Mouse (Mus musculus) hindbrain, embryonic 13.5 days (tissue): ENCODE data around the gene Reg3d. TPM values are rescaled to one million over a fixed set of nuclear protein-coding genes. Genes with fewer than 3 reads are reported as not detected.
"Not testable (repeated sequence)": the region's sequence is repeated elsewhere in the genome, so short reads cannot be mapped to it uniquely, and the experiment has no call there.

ENCODE experiments used
- ATAC-seq: fragments of 200-750 bp; cut with Nextera tagmentation; 2 replicates; pipeline ENCODE4 v1.8.0; 2017; ENCODE audit warnings: moderate TSS enrichment; ENCODE audit not compliant: low FRiP score
- H3K27ac ChIP-seq: fragments of 300-500 bp; sonication (generic); 2 replicates; pipeline ENCODE4 v1.5.1; 2015; ENCODE audit warnings: inconsistent platforms, mild to moderate bottlenecking, moderate library complexity
- H3K27me3 ChIP-seq: fragments of 300-500 bp; sonication (generic); 2 replicates; pipeline ENCODE4 v1.6.1; 2015; ENCODE audit warnings: mild to moderate bottlenecking, inconsistent platforms
- H3K36me3 ChIP-seq: fragments of 300-500 bp; sonication (generic); 2 replicates; pipeline ENCODE4 v1.6.1; 2015; ENCODE audit warnings: mild to moderate bottlenecking, inconsistent platforms
- H3K4me1 ChIP-seq: fragments of 300-500 bp; sonication (generic); replicated peaks from 2 replicates; pipeline ENCODE4 v1.6.1; 2015; ENCODE audit warnings: inconsistent platforms
- H3K4me2 ChIP-seq: fragments of 300-500 bp; sonication (generic); 2 replicates; pipeline ENCODE4 v1.6.1; 2015; ENCODE audit warnings: inconsistent platforms, mild to moderate bottlenecking, moderate library complexity
- H3K4me3 ChIP-seq: fragments of 300-500 bp; sonication (generic); 2 replicates; pipeline ENCODE4 v1.5.1; 2015; ENCODE audit warnings: mild to moderate bottlenecking, inconsistent platforms
- H3K9ac ChIP-seq: fragments of 300-500 bp; sonication (generic); 2 replicates; pipeline ENCODE4 v1.6.1; 2015; ENCODE audit warnings: mild to moderate bottlenecking, inconsistent platforms
- H3K9me3 ChIP-seq: fragments of 300-500 bp; sonication (generic); 2 replicates; pipeline ENCODE4 v1.6.1; 2016; ENCODE audit warnings: inconsistent platforms
- WGBS: fragments of 180-500 bp; shearing (Covaris S2); methylation state at CpG from one replicate; pipeline ENCODE4 v1.1.7; 2015; 5-methylcytosine and 5-hydroxymethylcytosine counted together
- polyA plus RNA-seq: library from polyadenylated mRNA; unstranded; fragments of >200 nt; fragmentation: Nextera tagmentation; extraction: Ambion mirVana; gene quantifications from 2 replicates; pipeline ENCODE4 v1.2.1, GENCODE M21; 2015

The Reg3d gene
- polyA plus RNA-seq = not detected in 2 replicates

DNA sequence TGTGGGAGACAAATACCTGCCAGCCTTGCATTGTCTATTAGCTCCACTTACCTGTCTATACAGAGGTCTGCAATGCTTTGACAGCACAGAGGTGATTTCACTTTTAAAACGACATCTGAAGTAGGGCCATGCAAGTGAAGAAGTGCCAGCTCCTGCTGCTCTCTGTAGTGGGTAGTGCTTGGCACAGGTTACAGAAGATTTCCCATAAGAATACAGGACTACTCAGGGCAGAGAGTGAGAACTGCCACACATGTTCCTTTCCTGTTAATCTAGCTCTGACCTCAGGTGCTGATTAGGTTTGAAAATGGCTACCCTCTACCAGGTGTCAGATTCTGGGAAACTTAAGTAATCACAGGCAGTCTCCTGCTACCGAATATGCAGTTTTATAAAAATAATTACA lies at the start of gene Reg3d:
TSS of gene Reg3d (minus strand) at position 101 of the 400 bp plus-strand sequence.
- no peaks in the 10 kb centered on the region for H3K4me1 ChIP-seq
- no peaks in the 10 kb centered on the region for H3K36me3 ChIP-seq
- H3K9me3 ChIP-seq = no peaks in the 10 kb centered on the region
- H3K27ac ChIP-seq = no peak within 1 kb of the TSS
- H3K4me2 ChIP-seq = no peak within 1 kb of the TSS
- H3K9ac ChIP-seq = no peak within 1 kb of the TSS
- no peaks in the 10 kb centered on the region for H3K27me3 ChIP-seq
- ATAC-seq = no peak
- H3K4me3 ChIP-seq = no peak within 1 kb of the TSS
- 80% methylated on average over 2 of the region's 2 CpGs for WGBS

DNA sequence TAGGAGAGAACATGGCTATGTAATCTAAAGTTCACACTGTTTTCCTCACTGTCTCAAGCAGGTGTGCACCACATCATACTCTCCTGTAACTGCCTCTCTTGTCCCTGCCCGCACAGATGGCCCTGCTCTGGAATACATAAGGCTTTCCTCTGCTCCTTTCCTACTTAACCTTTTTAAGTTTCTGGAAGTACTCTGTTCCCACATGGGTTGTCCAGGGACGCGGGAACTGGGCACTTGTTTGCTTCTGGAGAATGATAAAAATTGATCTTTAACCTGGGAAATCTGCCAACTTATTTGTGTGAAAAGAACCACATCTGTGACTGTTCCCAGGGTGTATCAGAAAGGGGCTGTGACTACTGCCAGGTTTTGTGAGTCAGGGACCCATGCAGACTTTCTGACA lies 46.8 kb upstream of the Reg3d start:
- Histone ChIP-seq H3K4me1 (no peaks in the 10 kb centered on the region), H3K4me2 (no peak overlapping the region), H3K4me3 (no peak overlapping the region), H3K9ac (no peak overlapping the region), H3K27me3 (no peaks in the 10 kb centered on the region), H3K36me3 (no peaks in the 10 kb centered on the region), H3K27ac (no peak overlapping the region), H3K9me3 (no peaks in the 10 kb centered on the region)
- ATAC-seq = no peak
- WGBS = 82% methylated on average over 3 of the region's 3 CpGs

DNA sequence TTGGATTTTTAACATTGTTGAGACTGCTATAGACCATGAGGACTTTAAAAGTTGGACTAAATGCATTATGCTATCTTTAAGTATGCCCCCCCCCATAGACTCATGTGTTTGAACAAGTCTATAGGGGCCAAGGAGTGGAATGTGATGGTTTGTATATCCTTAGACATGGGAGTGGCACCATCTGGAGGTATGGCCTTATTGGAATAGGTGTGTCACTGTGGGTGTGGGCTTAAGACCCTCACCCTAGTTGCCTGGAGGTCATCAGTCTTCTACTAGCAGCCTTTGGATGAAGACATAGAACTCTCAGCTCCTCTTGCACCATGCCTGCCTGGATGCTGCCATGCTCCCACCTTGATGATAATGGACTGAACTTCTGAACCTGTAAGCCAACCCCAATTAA lies 43.7 kb upstream of the Reg3d start, which contains the start of gene Reg1:
TSS of gene Reg1 (plus strand) at position 301 of the 400 bp plus-strand sequence.
- not testable (repeated sequence) for H3K4me3 ChIP-seq, ATAC-seq, H3K27ac ChIP-seq, H3K36me3 ChIP-seq, H3K4me2 ChIP-seq, H3K27me3 ChIP-seq, H3K9ac ChIP-seq, H3K9me3 ChIP-seq, H3K4me1 ChIP-seq

DNA sequence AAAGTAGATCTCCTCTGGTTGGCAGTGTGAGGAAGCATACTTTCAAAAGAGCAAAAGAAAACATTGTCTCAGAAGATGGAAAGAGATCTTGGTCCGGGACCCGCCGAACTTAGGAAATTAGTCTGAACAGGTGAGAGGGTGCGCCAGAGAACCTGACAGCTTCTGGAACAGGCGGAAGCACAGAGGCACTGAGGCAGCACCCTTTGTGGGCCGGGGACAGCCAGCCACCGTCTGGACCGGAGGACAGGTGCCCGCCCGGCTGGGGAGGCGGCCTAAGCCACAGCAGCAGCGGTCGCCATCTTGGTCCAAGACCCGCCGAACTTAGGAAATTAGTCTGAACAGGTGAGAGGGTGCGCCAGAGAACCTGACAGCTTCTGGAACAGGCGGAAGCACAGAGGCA lies 16.7 kb upstream of the Reg3d start, which contains the start of gene Reg2:
TSS of gene Reg2 (plus strand) at position 301 of the 400 bp plus-strand sequence.
- WGBS = 96% methylated on average over 4 of the region's 17 CpGs
- H3K4me3 ChIP-seq, ATAC-seq, H3K27ac ChIP-seq, H3K9me3 ChIP-seq, H3K27me3 ChIP-seq, H3K36me3 ChIP-seq, H3K4me2 ChIP-seq, H3K9ac ChIP-seq, H3K4me1 ChIP-seq: not testable (repeated sequence)

DNA sequence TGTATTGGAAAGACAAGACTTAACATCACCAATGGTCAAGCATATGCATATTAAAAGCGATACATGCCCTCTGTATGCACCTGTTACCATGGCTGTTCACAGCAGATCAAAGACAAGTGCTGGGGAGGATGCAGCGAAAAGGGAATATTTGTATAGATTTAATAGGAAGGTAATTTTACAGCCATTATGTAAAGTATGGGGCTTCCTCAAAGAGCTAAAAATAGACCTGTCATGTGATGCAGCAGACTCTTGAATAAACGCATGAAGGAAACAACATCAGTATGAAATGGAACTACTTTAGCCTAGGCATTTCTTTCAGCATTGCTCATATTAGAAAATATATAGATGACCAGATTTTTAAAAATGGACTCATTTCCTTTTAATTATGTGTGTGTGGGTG lies 6.9 kb upstream of the Reg3d start:
- no peak overlapping the region for H3K4me3 ChIP-seq
- H3K4me1 ChIP-seq = no peaks in the 10 kb centered on the region
- H3K4me2 ChIP-seq = no peak overlapping the region
- no peaks in the 10 kb centered on the region for H3K36me3 ChIP-seq
- WGBS = 84% methylated on average over 3 of the region's 3 CpGs
- H3K9me3 ChIP-seq = no peaks in the 10 kb centered on the region
- no peak for ATAC-seq
- no peak overlapping the region for H3K27ac ChIP-seq
- H3K27me3 ChIP-seq = no peaks in the 10 kb centered on the region
- no peak overlapping the region for H3K9ac ChIP-seq

DNA sequence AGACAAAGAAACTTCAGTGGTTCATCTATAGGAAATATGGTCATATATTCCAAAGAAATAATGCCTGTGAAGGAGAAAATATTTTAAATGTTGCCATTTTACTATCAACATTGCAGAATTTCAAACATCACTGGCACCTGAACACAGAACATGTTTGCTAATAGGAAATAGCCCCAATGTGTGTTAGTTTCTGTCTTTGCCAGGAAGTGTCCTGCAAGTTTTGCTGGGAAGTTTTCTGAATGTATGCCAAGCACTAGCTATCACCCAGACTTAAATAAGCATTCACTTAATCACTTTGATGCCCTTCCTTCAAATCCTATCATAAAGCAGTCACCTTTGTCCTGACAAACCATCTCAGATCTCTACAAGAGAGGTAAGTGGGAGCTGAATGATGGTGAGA lies 1.7 kb upstream of the Reg3d start, which contains the start of gene Reg3a:
TSS of gene Reg3a (plus strand) at position 301 of the 400 bp plus-strand sequence.
- Histone ChIP-seq H3K9ac (no peak within 1 kb of the TSS), H3K4me3 (no peak within 1 kb of the TSS), H3K4me2 (no peak within 1 kb of the TSS), H3K27ac (no peak within 1 kb of the TSS), H3K36me3 (no peaks in the 10 kb centered on the region), H3K4me1 (no peaks in the 10 kb centered on the region), H3K9me3 (no peaks in the 10 kb centered on the region), H3K27me3 (no peaks in the 10 kb centered on the region)
- ATAC-seq = no peak

DNA sequence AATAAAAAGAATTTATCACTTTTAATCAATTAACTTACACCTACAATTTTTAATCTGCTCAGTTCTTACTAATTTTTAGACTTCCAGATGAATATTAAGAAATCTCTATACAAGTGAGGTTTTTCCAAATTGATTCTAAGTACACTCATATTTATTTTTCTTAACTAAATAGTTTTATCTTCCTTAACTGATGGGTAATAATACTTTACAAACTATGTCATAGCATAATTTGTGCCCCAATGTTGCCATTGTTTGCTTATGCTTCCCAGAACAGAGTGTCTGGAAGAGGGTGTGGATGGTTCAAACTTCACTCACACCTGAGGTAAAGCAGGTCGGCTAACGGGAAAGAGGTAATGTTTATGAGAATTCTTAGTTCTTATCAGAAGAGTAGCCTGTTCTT lies 8.3 kb downstream of the Reg3d start, which contains the start of gene Reg3b:
TSS of gene Reg3b (plus strand) at position 301 of the 400 bp plus-strand sequence.
- Histone ChIP-seq H3K27me3 (no peaks in the 10 kb centered on the region), H3K27ac (no peak within 1 kb of the TSS), H3K36me3 (no peaks in the 10 kb centered on the region), H3K9ac (no peak within 1 kb of the TSS), H3K4me2 (no peak within 1 kb of the TSS), H3K4me3 (no peak within 1 kb of the TSS), H3K9me3 (no peaks in the 10 kb centered on the region), H3K4me1 (no peaks in the 10 kb centered on the region)
- ATAC-seq = no peak
- 96% methylated on average over 2 of the region's 2 CpGs for WGBS

DNA sequence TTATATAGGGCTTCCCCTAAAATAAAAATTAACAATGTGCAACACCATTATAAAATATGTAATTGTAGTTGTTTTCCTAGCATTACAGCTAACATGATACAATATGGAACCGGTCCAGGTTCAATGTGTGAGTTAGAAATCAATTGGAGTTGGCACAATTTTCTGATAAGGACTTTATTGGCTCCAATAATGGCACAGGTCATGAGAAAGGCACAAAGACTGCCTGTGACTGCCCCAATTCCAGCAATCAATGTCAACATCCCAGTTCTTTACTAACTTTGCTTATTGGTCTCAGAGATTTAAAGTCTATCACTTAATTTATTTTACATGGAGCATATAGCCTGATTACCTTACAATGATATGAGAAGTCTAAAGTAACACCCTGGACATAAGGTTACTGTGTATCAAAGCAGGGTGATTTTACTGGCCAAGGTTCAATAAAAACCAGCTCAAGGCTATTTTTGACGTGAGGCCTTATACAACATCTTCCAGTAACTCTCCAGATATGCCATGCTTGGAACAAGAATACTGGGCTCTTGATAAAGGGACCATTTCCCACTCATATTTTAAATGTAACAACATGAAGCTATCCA lies 16.6 kb downstream of the Reg3d start:
- 73% methylated on average over 2 of the region's 2 CpGs for WGBS
- H3K27me3 ChIP-seq = no peaks in the 10 kb centered on the region

DNA sequence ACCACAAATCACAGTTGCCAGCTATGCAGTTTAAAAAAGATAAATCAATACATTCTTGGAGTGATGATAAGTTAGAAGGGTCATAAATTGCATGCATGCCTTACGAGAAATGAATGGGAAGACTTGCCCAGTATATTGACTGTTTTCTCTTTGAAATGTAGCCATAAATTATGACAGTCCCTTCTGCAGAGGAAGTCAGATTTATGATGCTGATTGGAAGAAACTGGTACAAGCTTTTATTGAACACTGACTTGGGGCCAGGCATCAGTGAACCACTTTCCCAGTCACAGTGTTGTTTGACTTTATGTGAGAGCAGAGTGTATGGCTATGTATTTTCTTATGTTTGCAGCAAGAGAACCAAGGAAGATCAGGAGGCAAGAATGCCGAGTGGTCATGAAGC lies 37.0 kb downstream of the Reg3d start:
- ATAC-seq = no peak
- 72% methylated on average over 2 of the region's 2 CpGs for WGBS
- H3K4me2 ChIP-seq = no peak overlapping the region
- H3K9me3 ChIP-seq = no peaks in the 10 kb centered on the region
- no peak overlapping the region for H3K9ac ChIP-seq
- H3K4me1 ChIP-seq = no peaks in the 10 kb centered on the region
- H3K27me3 ChIP-seq = no peaks in the 10 kb centered on the region
- no peaks in the 10 kb centered on the region for H3K36me3 ChIP-seq
- no peak overlapping the region for H3K27ac ChIP-seq
- no peak overlapping the region for H3K4me3 ChIP-seq

More for the DNA sequence above, 16.6 kb downstream of the Reg3d start:
- no peaks in the 10 kb centered on the region for H3K36me3 ChIP-seq
- H3K27ac ChIP-seq = no peak overlapping the region
- H3K4me2 ChIP-seq = no peak overlapping the region
- no peaks in the 10 kb centered on the region for H3K4me1 ChIP-seq
- H3K4me3 ChIP-seq = no peak overlapping the region
- ATAC-seq = no peak
- H3K9me3 ChIP-seq = no peaks in the 10 kb centered on the region
- H3K9ac ChIP-seq = no peak overlapping the region

DNA sequence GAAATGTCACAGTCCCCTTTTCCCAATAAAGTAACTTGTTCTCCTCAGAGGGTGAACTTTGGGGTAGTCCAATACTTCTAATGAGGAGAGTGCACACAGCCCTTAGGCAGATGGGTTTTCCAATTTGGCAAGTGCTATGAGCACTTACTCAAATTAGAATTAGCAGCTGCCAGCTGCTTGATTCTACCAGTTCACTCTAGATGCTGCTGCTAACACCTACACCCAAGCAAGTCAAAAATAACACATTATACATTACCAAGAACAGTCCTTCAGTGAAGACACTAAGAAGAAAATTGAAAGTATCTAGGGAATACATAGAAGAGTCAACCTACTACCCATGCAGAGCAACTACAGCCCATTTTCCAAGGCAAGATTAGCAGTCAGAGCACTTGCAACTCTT lies 38.4 kb downstream of the Reg3d start:
- Histone ChIP-seq H3K9ac (no peak overlapping the region), H3K4me3 (no peak overlapping the region)

DNA sequence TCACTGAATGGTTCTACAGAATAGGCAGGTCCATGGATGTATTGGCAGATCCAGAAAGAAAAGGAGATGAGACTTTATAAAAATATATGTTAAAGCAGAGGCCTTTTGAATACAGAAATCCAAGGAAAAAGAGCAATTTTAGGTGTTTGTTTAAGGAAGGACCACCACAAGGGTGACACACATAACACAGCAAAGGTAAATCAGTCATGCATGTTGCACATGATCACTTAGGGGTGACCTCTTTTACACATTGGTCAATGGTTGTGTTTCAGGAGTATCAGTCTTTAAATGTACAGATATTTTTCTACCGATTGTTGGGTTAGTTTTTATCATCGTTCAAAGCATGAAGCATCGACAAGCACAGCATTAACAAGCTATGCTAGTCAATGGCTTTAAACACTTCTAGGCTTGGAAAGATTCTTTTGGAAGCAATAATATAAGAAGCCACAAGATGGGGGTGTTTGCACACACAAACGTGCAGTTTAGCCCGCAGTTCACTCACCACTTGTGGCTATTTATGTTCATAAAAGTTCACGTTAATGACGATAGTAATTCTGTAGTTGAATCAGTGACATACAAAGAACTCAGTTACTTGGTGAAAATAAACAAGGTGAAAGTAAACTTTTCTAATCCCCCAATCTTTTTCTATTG lies 46.6 kb downstream of the Reg3d start:
- ATAC-seq = peak; percentile 39; the same call in 1 of the 2 replicates
- Histone ChIP-seq H3K9ac (no peak overlapping the region), H3K36me3 (no peaks in the 10 kb centered on the region), H3K4me1 (no peaks in the 10 kb centered on the region), H3K27me3 (no peaks in the 10 kb centered on the region), H3K9me3 (no peaks in the 10 kb centered on the region), H3K27ac (no peak overlapping the region), H3K4me2 (no peak overlapping the region), H3K4me3 (no peak overlapping the region)
- WGBS = 41% methylated on average over 7 of the region's 7 CpGs

More for the DNA sequence above, 38.4 kb downstream of the Reg3d start:
- Histone ChIP-seq H3K27me3 (no peaks in the 10 kb centered on the region), H3K36me3 (no peaks in the 10 kb centered on the region), H3K4me1 (no peaks in the 10 kb centered on the region), H3K27ac (no peak overlapping the region), H3K9me3 (no peaks in the 10 kb centered on the region), H3K4me2 (no peak overlapping the region)
- no peak for ATAC-seq

DNA sequence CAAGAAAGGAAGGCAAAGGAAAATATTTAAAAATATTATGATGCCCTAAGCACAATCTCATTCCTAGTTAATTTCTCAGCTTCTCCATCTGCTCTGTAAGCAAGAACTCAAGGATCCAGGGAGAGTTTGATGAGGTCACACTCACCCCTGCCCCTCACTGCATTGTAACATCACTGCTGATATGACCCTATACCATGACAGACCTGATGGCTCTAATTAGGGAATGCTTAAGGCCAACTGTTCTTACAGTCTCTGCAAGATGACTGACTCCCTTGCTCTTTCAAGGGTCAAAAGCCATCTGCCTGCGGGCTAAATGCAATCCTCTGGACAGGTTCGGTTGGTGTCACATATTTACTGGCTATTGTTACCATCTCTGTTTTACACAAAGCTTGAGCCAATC lies 49.5 kb downstream of the Reg3d start:
- no peaks in the 10 kb centered on the region for H3K4me1 ChIP-seq
- ATAC-seq = no peak

DNA sequence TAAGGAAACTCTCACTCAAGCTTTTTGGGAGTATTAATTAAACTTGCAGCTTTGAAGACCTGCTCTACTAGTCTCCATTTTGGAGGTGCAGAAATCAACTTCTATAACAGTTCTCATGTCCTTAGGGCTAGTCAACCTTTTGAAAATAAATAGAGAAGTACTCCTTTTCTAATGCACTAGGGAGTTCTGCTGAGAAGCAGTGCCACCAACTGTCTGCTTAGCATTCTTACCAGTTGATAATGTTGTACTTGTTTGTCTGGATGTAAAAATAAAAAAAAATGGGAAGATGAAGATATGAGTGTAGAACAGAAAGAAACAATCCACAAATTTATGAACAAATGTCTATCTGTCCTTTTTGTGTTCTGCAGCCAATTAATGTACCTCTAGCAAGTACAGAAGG lies 50.9 kb downstream of the Reg3d start:
- H3K4me1 ChIP-seq = no peaks in the 10 kb centered on the region
- no peak overlapping the region for H3K4me2 ChIP-seq
- no peak overlapping the region for H3K27ac ChIP-seq
- H3K9me3 ChIP-seq = no peaks in the 10 kb centered on the region
- no peaks in the 10 kb centered on the region for H3K27me3 ChIP-seq
- no peak overlapping the region for H3K4me3 ChIP-seq
- no peaks in the 10 kb centered on the region for H3K36me3 ChIP-seq
- ATAC-seq = no peak
- H3K9ac ChIP-seq = no peak overlapping the region

More for the DNA sequence above, 49.5 kb downstream of the Reg3d start:
- 43% methylated on average over 2 of the region's 2 CpGs for WGBS
- H3K36me3 ChIP-seq = no peaks in the 10 kb centered on the region
- no peak overlapping the region for H3K4me2 ChIP-seq
- H3K9ac ChIP-seq = no peak overlapping the region
- no peak overlapping the region for H3K4me3 ChIP-seq
- H3K9me3 ChIP-seq = no peaks in the 10 kb centered on the region
- no peak overlapping the region for H3K27ac ChIP-seq
- no peaks in the 10 kb centered on the region for H3K27me3 ChIP-seq
